Mouse (Mus musculus): ENCODE measurements around the gene Cyp51. TPM values are rescaled to one million over a fixed set of nuclear protein-coding genes. Genes with fewer than 3 reads are reported as not detected.
"Not testable (repeated sequence)": the region's sequence is repeated elsewhere in the genome, so short reads cannot be mapped to it uniquely, and the experiment has no call there.

The Cyp51 gene
- total RNA-seq (2021): 100 to 1,000 TPM in 1 of 2 experiments, 10 to 100 TPM in 1; 39.8 to 115 TPM
- 76.7 and 125 TPM in 2 replicates for polyA plus RNA-seq (2012; rRNA removed)
- long read RNA-seq, transcript Cyp51-201 (10 exons, 3,931 nt): major isoform, 42 of 46 reads
- long read RNA-seq, partial matches to known transcripts: 1 of 46 reads
- long read RNA-seq, other reads (novel, unspliced or antisense): 3 of 46 reads

- DNase-seq: peak; percentile 93
These were observed at the start of gene Cyp51 for GRCm38 (mm10) chr5:4104341-4105040. Gene Cyp51, minus strand, starts transcription at chr5:4104746.

GRCm38 (mm10) chr5:4112570-4113098 lies 8.1 kb upstream of the Cyp51 start:
- DNase-seq: no peak

- DNase-seq: not testable (repeated sequence)
These were observed 2.5 kb upstream of the Cyp51 start for GRCm38 (mm10) chr5:4107056-4107455.

- no peak for DNase-seq
These were observed 1.2 kb upstream of the Cyp51 start for GRCm38 (mm10) chr5:4105651-4106186.

DNA sequence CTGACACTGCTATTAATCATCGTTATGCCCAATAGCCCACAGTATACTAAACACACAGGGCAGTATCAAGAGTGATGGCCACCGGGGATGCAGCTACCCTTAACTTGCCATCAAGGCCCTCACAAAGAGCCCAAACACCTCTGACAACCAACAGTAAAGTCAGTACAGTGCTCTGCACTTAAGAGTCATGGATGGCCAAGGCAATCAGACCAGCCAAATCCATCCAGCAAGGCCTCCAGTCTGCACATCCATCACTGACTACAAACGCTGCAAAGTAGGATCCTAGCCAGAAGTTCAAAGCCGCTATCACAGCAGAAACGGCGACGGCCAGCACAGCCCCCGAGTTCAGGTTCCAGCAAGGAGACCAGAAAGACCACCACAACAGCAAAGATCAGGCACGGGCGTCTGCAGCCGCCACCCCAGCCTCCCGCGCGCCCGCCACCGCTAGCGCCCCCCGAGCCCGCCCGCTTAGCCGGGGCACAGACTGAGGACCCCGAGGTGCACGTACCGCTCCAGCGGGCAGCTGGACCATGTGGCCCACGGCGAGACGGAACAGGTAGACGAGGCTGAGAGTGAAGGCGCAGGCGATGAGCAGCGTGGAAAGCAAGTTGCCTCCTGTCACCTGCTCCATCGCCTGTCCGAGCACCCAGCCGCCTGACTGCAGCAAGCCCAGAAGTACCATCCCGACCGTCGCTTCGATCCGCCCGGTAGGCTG lies 763 bp downstream of the Cyp51 start:
- DNase-seq: peak; percentile 44

DNA sequence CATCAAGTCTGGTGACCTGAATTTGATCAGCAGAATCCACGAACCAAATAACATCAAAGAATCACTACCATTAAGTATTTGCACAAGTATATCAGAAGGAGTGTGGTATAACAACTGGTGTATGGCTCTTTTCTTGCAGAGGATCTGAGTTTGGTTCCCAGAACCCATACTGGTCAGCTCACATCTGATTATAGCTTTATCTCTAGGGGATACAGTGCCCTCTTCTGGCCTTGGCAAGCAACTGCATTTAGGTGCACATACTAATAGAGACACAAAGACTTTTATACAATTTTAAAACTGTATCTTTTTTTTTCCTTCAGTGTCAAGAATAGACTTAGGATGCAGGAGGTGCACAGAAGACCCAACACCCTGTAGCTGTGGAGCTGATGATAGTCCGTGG lies 2.8 kb downstream of the Cyp51 start:
- no peak for DNase-seq

DNA sequence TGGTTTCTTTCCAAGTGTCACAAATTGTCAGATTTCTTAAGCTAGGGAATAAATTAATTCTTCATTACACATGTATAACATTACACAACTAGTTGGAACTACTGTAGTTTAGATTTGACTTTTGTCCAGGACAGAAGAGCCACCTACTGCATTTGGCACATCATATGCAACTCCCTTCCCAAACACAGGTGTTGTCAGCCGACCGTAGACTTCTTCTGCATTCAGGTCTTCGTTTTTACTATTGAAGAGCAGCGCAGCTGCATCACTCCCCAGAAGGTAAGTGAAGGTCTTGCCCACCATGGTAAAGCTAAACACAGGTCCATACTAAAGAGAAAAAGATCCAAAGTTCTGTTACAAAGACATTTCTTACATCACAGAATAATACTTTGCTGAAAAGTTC lies 3.5 kb downstream of the Cyp51 start:
- DNase-seq: no peak

DNA sequence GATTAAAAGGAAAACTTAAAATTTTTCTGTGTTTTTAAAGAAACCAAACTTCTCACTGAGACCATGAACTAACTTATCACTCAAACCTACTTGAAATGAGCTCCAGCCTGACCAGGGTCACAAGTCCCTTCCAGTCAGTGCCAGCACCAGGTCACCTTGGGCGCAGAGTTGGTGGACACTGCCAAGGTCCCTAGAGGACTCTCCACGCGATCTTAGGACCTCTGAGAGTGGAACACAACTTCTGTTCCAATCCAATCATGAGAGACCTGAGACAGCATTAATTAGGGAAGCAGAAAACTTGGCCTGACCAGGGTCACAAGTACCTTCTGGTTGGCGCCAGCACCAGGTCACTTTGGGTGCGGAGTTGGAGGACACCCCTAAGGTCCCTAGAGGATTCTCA lies 10.1 kb downstream of the Cyp51 start:
- DNase-seq: no peak

DNA sequence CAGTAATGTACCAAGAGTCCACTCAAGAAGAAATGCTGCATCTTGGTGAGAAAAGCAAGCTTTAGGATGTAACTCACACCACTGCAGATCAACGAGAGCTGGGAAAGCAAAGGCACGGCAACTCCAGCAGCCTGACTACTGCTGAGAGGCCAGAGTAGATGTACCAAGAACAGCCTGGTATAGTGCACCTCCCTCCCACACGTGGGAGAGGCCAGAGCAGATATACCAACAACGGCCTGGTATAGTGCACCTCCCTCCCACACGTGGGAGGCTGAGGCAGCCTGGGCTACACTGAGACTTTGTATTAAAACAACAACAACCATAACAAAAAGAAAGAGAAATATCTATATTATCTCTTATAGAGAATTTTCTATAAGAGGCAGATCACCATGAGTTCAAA lies 16.4 kb downstream of the Cyp51 start:
- no peak for DNase-seq

- no peak for DNase-seq
These were observed 18.2 kb downstream of the Cyp51 start for GRCm38 (mm10) chr5:4086309-4086708.

- DNase-seq: no peak
These were observed 19.6 kb downstream of the Cyp51 start for GRCm38 (mm10) chr5:4084948-4085347.

- DNase-seq: no peak
These were observed 23.0 kb downstream of the Cyp51 start for GRCm38 (mm10) chr5:4081513-4081912.

DNA sequence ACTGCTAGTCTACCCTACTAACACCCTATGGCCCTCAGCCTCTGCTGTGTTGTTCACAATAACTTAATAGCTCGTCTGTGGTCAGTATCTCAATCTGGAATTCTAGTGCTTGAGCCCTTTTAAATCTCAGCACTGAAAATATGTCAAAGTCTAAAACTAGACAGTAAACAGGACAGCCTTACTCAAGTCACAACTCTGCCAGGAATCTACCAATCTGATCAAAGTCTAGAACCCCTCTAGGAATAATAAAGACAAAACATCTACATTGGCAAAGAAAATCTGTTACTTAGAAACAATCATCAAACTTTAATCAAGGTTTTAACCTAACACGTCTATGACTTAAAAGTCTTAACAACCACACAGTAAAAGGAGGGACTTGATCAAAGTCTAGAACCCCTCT lies 23.7 kb downstream of the Cyp51 start:
- DNase-seq: no peak

GRCm38 (mm10) chr5:4079086-4079485 lies 25.5 kb downstream of the Cyp51 start:
- DNase-seq: no peak

GRCm38 (mm10) chr5:4067203-4067602 lies 37.3 kb downstream of the Cyp51 start:
- DNase-seq: no peak

DNA sequence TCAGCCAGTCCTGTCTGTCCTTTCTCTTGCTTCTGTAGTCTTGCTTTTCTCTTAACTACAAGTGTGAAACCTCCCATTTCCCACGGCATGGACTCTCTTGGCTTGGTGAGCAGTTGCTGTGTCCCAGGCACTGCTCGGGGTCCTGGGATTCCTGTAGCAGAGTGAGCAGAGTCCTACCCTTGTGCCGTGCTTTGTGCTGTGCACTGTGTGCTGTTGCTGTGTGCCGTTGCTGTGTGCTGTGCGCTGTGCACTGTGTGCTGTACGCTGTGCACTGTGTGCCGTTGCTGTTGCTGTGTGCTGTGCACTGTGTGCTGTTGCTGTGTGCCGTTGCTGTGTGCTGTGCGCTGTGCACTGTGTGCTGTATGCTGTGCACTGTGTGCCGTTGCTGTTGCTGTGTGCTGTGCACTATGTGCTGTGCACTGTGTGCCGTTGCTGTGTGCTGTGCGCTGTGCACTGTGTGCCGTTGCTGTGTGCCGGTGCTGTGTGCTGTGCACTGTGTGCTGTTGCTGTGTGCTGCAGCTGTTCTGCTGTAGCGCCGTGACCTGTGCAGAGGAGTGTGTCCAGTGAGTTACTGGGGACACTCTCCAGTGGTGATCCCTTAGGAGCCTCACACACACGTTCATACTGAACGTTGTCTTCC lies 38.0 kb downstream of the Cyp51 start:
- DNase-seq: no peak

GRCm38 (mm10) chr5:4060313-4060712 lies 44.2 kb downstream of the Cyp51 start:
- DNase-seq: no peak

DNA sequence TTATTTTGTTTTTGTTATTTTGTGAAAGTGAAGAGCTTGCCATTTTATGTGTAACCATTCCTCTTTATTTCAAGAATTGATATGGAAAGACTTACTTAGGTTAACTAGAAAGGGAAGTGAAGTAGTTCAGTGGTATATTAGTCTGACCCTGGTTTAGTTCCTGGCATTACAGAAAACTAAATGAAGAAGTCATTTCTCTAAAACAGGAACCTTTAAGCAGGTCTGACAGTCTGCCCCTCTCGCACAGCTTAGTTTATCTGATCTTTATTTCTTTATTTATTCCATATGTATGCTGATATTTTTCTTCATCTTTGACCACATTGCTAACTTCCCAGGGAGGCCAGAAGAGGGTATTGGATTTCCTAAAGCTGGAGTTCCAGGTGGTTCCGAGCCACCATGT lies 63.6 kb downstream of the Cyp51 start:
- no peak for DNase-seq

GRCm38 (mm10) chr5:4040372-4040771 lies 64.2 kb downstream of the Cyp51 start:
- peak; percentile 45 for DNase-seq

DNA sequence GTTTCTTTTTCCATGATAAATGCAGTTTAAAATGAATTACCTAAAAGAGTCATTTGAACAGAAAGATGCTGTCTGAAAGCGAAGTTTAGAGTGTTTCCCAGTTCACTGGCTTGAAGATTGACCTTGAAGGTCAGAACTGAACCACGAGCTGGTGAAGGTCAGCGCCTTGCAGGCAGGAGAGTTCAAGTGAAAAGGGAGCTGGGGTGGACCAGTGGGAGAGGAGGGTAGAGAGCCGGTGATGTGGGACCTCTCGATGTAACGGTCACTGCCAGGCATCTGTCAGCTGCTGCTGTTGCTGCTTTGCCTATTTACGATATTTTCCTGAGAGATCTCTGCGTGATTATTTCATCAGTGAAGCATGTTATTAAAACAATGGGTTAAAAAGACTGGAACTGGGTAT lies 65.2 kb downstream of the Cyp51 start:
- DNase-seq: peak; percentile 61

- DNase-seq: no peak
These were observed 67.9 kb downstream of the Cyp51 start for GRCm38 (mm10) chr5:4036686-4037085.

GRCm38 (mm10) chr5:4031846-4032245 lies 72.7 kb downstream of the Cyp51 start:
- DNase-seq: no peak
